ENCODE assay signal across 21 mouse cellular contexts in the genomic region with DNA sequence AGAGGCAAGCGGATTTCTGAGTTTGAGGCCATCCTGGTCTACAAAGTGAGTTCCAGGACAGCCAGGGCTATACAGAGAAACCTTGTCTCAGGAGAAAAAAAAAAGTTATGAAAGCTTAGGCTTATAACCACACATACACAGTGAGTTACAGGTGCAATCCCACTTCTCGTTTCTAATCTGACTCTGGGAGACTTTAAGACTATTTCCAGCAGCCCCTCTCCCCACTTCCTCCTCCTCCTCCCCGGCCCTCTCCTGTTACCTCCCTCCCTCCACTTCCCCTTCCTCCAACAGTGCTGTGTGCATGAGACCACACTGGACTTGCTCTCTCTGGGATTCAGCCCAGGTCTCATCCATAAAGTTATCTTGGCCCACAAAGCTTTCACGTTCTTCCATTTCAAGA. TPM values are rescaled to one million over a fixed set of nuclear protein-coding genes. Genes with fewer than 3 reads are reported as not detected.
DNase-seq lines count a peak whose midpoint lies in the region; ATAC-seq and TF ChIP-seq lines count a peak whose summit lies in the region.
"Had no signal": no experiment of that assay in that cellular context is flagged by ENCODE, and none has a peak within 500 bp of the region (broad histone marks: within the 10 kb centered on the region; RNA-seq: fewer than 3 reads in every experiment).

No protein-coding gene starts in this region.

- TF ChIP-seq CTCF in layer of hippocampus, adult 2 months (conservative IDR thresholded peaks at IDR 0.05): no peak

- DNase-seq in layer of hippocampus, adult 2 months (ENCODE audit: low spot score in 2 of 2): no peak
- no peak for DNase-seq in layer of hippocampus, adult 9-10 months (ENCODE audit: low spot score)
- peak; percentile 56 to 64 for DNase-seq in spleen, postnatal 36 days (ENCODE audit: low spot score in 2 of 2)
- no peak for DNase-seq in spleen, adult 18-20 months
- DNase-seq in testis, postnatal 10 days (ENCODE audit: low spot score): no peak
- DNase-seq in heart, postnatal 36 days: no peak
- DNase-seq in cerebellum, postnatal 14 days: no peak
- DNase-seq: cerebellum, adult 9-11 months; gastrocnemius, postnatal 36 days; heart, postnatal 10 days; right cerebral cortex, postnatal 14 days had no signal

- H3K27ac ChIP-seq in layer of hippocampus, adult 2 months: 0 out of 2 replicates have a peak overlapping the region, but pooled peaks have one; percentile 29
- H3K27ac ChIP-seq: embryonic facial prominence, embryonic 13.5 days; forebrain, embryonic 15.5 days; hindbrain, embryonic 14.5 days; kidney, embryonic 15.5 days; limb, embryonic 15.5 days; lung, embryonic 15.5 days; midbrain, embryonic 15.5 days; neural tube, embryonic 15.5 days had no signal

- intact Hi-C loops in heart, postnatal 36 days (cut with DNase I): no loop called here

- peak; percentile 63 for ATAC-seq in megakaryocyte, adult 5-6 weeks (ENCODE audit: poor library complexity, severe bottlenecking)
- ATAC-seq: forebrain, embryonic 15.5 days; intestine, embryonic 16.5 days; midbrain, embryonic 15.5 days had no signal

- H3K4me3 ChIP-seq in layer of hippocampus, adult 2 months: no peak overlapping the region
- H3K4me3 ChIP-seq: embryonic facial prominence, embryonic 13.5 days; forebrain, embryonic 15.5 days; kidney, embryonic 15.5 days; limb, embryonic 15.5 days; lung, embryonic 15.5 days; midbrain, embryonic 15.5 days; neural tube, embryonic 15.5 days had no signal

RNA-seq across cellular contexts. Expression of a gene that starts 26.6 kb away (rescaled TPM):
- 1 to 10 TPM; 2.1 to 2.4 TPM for total RNA-seq in layer of hippocampus, adult 2 months (2021)
- 223 and 239 TPM in 2 replicates for total RNA-seq in megakaryocyte, adult 5-6 weeks (2015)
- total RNA-seq in megakaryocyte, adult 5-6 weeks (2017): 49.9 and 60.6 TPM in 2 replicates
- 1 to 10 TPM; 1.1 TPM for total RNA-seq in heart, postnatal 36 days (2021)

Comparison
In these comparisons a context has a peak if more than half of its experiments do, and no peak if none do; other contexts are left out.
1. DNase-seq: peak in spleen, postnatal 36 days (2 of 2); none in layer of hippocampus, adult 2 months (0 of 2), layer of hippocampus, adult 9-10 months (single experiment), spleen, adult 18-20 months (0 of 2), testis, postnatal 10 days (single experiment), heart, postnatal 36 days (0 of 2) and cerebellum, postnatal 14 days (0 of 2).
2. RNA of a gene that starts 26.6 kb away (total RNA-seq): 49.9 to 239 TPM in megakaryocyte, adult 5-6 weeks; 2.1 to 2.4 TPM in layer of hippocampus, adult 2 months and 1.1 TPM in heart, postnatal 36 days; every median in the first group is over 10 times any median in the second.